Mouse (Mus musculus): ENCODE measurements around the gene Ncf2.

DNA sequence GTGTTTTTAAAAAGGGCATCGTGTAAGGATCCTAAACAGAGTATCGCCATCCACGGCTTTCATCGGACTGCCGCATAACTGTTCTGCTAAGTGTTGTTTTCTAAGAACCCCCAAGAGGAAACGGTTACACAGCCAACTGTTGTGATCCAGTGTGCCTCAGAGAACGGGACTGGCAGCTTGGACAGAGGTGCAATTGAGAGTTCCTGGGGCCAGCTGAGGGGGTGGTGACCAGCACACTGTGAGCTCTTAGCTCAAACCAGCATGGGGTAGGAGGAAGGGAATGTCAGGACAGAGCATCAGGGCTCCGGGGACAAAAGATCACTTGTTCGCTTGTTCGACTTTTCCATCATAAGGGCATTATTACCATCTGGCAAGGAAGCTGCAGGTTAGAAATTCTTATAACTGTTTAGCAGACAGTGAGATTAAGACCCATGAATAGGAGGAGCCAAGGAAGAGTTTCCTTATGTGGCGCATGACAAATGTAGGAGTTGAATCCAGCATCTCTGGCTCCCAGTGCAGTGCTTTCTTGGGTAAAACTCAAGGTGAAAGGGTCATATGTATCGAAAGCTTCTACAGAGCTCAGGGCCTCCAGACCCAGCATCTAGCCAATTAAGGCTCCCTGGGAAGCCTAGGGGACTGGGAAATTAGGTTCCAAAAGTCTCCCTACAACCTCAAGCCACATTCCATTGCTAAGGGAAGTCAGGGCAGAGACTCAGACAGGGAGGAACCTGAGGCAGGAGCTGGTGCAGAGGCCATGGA is 7.1 kb upstream of the Ncf2 start:
- TF ChIP-seq CTCF (IDR thresholded peaks at IDR 0.05; ENCODE audit: low read depth) = no peak
- TF ChIP-seq EP300 (optimal IDR thresholded peaks at IDR 0.05) = no peak
